Comparison of ENCODE assay signal across 8 mouse cellular contexts in the genomic region with DNA sequence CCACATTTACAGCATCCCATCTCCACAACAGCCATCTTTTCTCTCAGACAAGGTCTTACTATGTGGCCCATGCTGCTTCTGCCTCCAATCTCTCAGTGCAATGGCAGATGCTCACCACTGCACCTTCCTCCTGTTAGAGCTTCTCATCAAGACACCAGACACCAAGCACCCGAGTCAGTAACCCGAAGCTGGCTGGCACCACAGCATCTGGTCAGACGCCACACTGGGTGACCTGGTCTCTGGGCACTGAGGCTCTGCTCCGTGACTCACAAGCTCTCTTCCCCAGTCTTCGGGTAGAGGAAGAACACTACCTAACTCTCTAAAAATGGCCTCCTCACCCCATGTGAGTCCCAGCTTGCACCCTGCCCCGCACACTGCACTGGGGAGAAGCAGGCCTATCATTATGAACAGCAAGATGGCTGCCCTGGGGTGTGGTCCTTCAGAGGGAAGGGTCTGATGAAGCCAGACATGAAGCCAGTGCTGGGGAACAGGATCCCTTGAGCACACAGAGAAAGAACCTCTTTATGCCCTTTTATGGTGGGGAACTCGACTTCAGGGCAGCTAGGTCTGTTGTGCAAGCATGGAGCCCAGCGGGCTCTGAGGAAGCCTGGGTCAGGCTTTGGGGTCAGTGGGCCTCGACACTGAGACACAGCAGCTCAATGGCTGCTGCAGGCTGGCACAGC.
DNase-seq lines count a peak whose midpoint lies in the region; ATAC-seq and TF ChIP-seq lines count a peak whose summit lies in the region.

No protein-coding gene starts in this region.

- no peak overlapping the region for H3K4me3 ChIP-seq in heart, postnatal 0 days (ENCODE audit: low read depth, low read length)
- no peak overlapping the region for H3K4me3 ChIP-seq in embryonic facial prominence, embryonic 10.5 days
- no peak overlapping the region for H3K4me3 ChIP-seq in hindbrain, embryonic 13.5 days
- no peak overlapping the region for H3K4me3 ChIP-seq in midbrain, embryonic 13.5 days (replicated peaks)

- TF ChIP-seq CTCF in heart, postnatal 0 days (IDR thresholded peaks at IDR 0.05; ENCODE audit: low read depth), result no peak

- no peak for ATAC-seq in heart, postnatal 0 days (ENCODE audit: insufficient read depth, low read depth)
- no peak for ATAC-seq in hindbrain, embryonic 13.5 days (ENCODE audit: low FRiP score)
- ATAC-seq in midbrain, embryonic 13.5 days, result no peak
- ATAC-seq in cerebellum, adult (ENCODE audit: insufficient number of reproducible peaks, low FRiP score, low TSS enrichment), result no peak

- no peak for TF ChIP-seq EP300 in heart, postnatal 0 days (IDR thresholded peaks at IDR 0.05; ENCODE audit: low read depth)

- 0 out of 2 replicates have a peak, but pooled peaks cover under 1% of the 10 kb centered on the region for H3K27me3 ChIP-seq in heart, postnatal 0 days (ENCODE audit: control insufficient read depth, insufficient read depth, low read length)
- H3K27me3 ChIP-seq in embryonic facial prominence, embryonic 10.5 days (replicated peaks; ENCODE audit: low read depth, poor library complexity, severe bottlenecking), result no peaks in the 10 kb centered on the region
- no peaks in the 10 kb centered on the region for H3K27me3 ChIP-seq in hindbrain, embryonic 13.5 days
- no peaks in the 10 kb centered on the region for H3K27me3 ChIP-seq in midbrain, embryonic 13.5 days

- H3K36me3 ChIP-seq in heart, postnatal 0 days (replicated peaks; ENCODE audit: control insufficient read depth, insufficient read depth, low read length), result no peaks in the 10 kb centered on the region
- H3K36me3 ChIP-seq in embryonic facial prominence, embryonic 10.5 days (replicated peaks), result no peaks in the 10 kb centered on the region
- no peaks in the 10 kb centered on the region for H3K36me3 ChIP-seq in hindbrain, embryonic 13.5 days
- H3K36me3 ChIP-seq in midbrain, embryonic 13.5 days, result no peaks in the 10 kb centered on the region

- H3K27ac ChIP-seq in heart, postnatal 0 days (ENCODE audit: low read depth), result peak overlapping the region; percentile 72
- H3K27ac ChIP-seq in embryonic facial prominence, embryonic 10.5 days (replicated peaks), result peak overlapping the region; percentile 83
- H3K27ac ChIP-seq in hindbrain, embryonic 13.5 days, result peak overlapping the region; percentile 81
- H3K27ac ChIP-seq in midbrain, embryonic 13.5 days, result peak overlapping the region; percentile 54

- DNase-seq in heart, postnatal 0 days (ENCODE audit: low spot score), result no peak
- no peak for DNase-seq in heart, adult 9 months (ENCODE audit: low spot score in 2 of 2)
- DNase-seq in embryonic facial prominence, embryonic 10.5 days (ENCODE audit: low spot score), result peak; percentile 37
- DNase-seq in ovary, postnatal 36 days (ENCODE audit: low spot score), result no peak
- DNase-seq in kidney, postnatal 36 days, result no peak

- peaks cover 31% of the 10 kb centered on the region for H3K4me1 ChIP-seq in heart, postnatal 0 days (ENCODE audit: control insufficient read depth, insufficient read depth)
- H3K4me1 ChIP-seq in embryonic facial prominence, embryonic 10.5 days, result peaks cover 61% of the 10 kb centered on the region
- peaks cover 52% of the 10 kb centered on the region for H3K4me1 ChIP-seq in hindbrain, embryonic 13.5 days (replicated peaks)
- peaks cover 35% of the 10 kb centered on the region for H3K4me1 ChIP-seq in midbrain, embryonic 13.5 days (replicated peaks)

- WGBS in heart, postnatal 0 days, result 58% methylated on average over 9 of the region's 9 CpGs
- WGBS in embryonic facial prominence, embryonic 10.5 days, result 63% methylated on average over 9 of the region's 9 CpGs
- 62% methylated on average over 9 of the region's 9 CpGs for WGBS in hindbrain, embryonic 13.5 days
- 72% methylated on average over 9 of the region's 9 CpGs for WGBS in midbrain, embryonic 13.5 days

- H3K9me3 ChIP-seq in heart, postnatal 0 days (replicated peaks; ENCODE audit: control insufficient read depth, low read length), result no peaks in the 10 kb centered on the region
- H3K9me3 ChIP-seq in embryonic facial prominence, embryonic 10.5 days, result no peaks in the 10 kb centered on the region
- no peaks in the 10 kb centered on the region for H3K9me3 ChIP-seq in hindbrain, embryonic 13.5 days
- H3K9me3 ChIP-seq in midbrain, embryonic 13.5 days, result no peaks in the 10 kb centered on the region

- H3K9ac ChIP-seq in heart, postnatal 0 days (replicated peaks; ENCODE audit: low read depth, low read length), result no peak overlapping the region
- H3K9ac ChIP-seq in hindbrain, embryonic 13.5 days, result no peak overlapping the region
- no peak overlapping the region; the same call in 1 of the 2 replicates for H3K9ac ChIP-seq in midbrain, embryonic 13.5 days (replicated peaks)

- H3K4me2 ChIP-seq in heart, postnatal 0 days (ENCODE audit: low read depth, low read length), result no peak overlapping the region
- no peak overlapping the region for H3K4me2 ChIP-seq in hindbrain, embryonic 13.5 days
- no peak overlapping the region for H3K4me2 ChIP-seq in midbrain, embryonic 13.5 days (replicated peaks)
